Mouse (Mus musculus) cerebellum, adult (tissue): ENCODE results near the gene Mndal.
"Not testable (repeated sequence)": the region's sequence is repeated elsewhere in the genome, so short reads cannot be mapped to it uniquely, and the experiment has no call there.

Source experiments
- ATAC-seq: cut with Nextera tagmentation; 2 replicates; pipeline ENCODE4 v1.9.2; 2017; ENCODE audit warnings: mild to moderate bottlenecking, moderate library complexity, mixed read lengths; ENCODE audit not compliant: insufficient number of reproducible peaks, low FRiP score, low TSS enrichment

Gene Mndal

DNA sequence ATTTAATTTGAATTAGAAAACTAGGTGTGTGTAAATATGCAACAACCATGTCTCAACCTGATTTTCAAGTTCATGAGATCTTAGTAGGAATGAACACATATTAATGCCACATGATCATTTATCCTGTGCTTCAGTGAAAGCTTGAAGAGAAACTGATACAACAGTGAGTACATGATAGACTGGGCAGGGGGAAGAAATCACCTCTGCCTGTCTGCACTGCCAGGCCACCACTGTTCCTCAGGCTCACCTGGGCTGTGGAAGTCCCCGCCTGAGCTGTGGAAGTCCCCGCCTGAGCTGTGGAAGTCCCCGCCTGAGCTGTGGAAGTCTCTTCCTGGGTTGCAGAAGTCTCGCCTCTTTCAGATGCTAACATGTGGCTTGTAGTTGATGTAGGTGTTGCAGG, 36.4 kb downstream of the Mndal start:
- ATAC-seq = not testable (repeated sequence)

DNA sequence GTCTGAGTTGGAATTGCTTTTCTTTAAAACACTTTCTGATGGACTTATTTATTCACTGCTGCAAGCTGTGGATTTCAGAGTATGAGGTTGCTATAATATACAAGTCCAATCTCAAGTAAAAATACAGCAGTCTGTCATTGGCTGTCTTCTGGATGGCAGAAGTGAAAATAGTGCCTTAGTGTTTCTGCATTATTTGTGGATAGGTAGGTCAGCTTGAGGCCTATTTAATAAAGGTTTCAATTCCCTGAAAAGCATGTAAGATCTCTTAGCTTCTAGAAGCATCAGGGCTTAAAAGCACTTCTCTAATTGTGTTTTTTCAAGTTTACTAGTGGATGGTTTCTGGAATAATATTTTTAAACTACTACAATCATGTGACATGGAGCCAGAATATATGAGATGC, 52.5 kb downstream of the Mndal start:
- ATAC-seq = not testable (repeated sequence)

DNA sequence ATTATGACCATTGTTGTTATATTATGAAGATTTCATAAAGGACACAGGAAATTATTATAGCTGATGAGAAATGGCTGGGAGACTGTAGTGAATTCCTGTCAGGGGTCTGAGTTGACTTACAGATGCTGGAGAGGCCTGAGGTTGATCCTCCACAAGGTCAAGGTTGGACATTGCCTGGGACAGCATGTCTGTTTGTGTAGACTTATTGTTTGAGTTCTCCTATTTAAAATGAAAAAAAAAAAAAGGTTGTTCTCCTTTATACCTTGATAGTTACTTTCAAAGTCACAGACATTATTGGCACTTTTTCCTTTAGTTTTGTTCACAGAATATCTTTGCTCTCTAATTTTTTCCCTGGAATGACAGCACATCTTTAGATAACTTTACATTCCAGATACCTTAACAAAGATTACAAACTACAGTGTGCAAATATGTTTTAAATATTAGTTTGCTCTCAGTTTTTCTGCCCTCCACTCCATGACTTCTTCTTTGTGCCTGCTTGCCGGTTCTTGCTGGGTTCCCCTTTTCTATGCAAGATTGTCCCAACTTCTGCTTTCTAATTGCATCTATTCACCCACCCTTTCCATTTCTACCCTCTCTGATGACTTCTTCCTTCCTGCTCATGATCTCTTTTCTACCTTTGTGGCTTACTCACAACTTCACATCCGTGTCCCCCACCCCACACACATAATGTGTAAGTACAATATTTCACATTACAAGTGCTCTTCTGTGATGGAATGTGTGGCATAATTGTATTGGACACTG, 55.1 kb downstream of the Mndal start:
- ATAC-seq = not testable (repeated sequence)

DNA sequence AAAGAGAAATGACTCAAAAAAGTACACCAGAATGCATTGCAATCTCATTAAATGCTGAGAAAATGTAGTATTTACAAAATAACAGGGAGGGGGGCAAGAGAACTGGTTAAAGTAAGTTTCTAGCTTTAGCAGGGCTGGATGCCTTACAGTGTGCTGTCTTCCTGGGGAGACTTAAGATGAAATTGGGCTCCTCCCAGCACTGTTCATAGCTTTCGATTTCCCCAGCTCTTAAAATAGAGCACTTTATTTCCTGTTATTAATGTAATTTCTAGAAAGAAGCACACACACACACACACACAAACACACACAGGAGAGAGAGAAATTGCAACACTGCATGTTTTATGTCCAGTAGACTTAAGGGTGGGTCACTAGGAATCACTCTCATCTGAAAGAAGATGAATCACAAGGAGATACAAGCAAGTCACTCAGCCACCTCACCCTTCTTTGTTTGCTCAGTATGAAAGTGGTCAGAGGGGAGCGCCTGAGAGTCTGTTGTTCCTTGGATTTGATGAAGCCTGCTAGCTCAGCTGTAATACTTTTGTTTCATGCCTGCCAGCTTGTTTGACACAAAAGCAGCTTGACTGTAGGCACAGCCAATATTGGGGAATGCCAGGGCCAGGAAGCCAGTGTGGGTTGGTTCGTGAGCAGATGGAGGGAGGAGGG, 62.2 kb downstream of the Mndal start:
- peak; percentile 76 for ATAC-seq

- not testable (repeated sequence) for ATAC-seq
These were observed 62.9 kb downstream of the Mndal start for GRCm38 (mm10) chr1:173879225-173879987.

GRCm38 (mm10) chr1:173878264-173878663, 64.0 kb downstream of the Mndal start:
- not testable (repeated sequence) for ATAC-seq

GRCm38 (mm10) chr1:173877125-173877524, 65.2 kb downstream of the Mndal start:
- not testable (repeated sequence) for ATAC-seq

DNA sequence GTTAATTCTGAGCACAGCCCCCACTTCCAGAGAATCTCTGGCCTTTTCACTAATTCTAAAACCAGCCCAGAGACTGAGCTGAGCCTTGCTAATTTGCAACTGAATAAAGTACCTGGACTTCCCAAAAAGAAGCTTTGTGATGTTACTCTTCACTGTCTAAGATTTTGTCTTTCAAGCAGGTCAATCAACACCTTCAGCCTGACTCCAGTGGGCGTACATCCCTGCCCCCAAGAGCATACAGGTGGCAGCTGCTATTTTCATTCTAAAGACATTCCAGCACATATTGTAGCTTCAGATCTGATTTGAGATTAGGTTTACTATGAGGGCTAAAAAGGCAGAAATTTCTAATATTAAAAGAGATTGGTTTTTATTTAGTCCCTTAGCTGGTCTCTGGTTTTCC, 73.7 kb downstream of the Mndal start:
- not testable (repeated sequence) for ATAC-seq

DNA sequence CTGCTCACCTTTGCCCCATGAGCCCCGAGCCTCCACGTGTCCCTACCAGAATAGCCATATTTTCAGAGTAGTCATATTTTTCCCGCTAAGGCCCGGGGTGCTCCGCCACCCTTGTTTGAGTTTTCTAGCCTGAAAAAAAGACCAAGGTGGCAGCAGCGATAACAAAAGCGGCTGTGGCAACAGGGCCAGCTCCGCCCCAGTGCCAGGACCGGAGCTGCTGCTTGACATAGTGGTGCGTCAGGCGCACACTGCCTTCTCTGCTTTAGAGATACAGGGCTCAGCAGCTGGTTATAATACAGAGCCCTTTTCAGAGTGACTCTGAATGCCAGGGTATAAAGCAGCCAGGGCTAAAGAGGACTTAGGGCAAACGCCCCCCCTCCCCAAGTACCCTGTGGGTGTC, 75.8 kb downstream of the Mndal start:
- ATAC-seq = no peak

DNA sequence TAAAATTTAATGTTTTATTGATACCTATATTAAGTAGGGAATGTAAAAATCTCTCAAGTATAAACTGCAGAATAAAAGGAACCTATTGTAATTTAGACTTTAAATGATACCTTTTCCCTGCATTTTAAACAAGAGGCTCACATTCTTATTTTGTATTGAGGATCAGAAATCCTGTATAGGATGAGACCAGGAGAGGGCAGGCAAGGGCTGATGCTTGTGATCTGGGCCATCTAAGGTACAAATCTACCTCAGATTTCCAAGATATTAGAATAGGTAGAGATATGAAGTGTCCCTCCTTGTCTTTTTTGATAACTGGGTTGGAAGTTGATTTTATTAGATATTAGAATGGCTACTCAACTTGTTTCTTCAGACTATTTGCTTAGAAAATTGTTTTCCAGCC, 88.6 kb downstream of the Mndal start:
- ATAC-seq = not testable (repeated sequence)

- not testable (repeated sequence) for ATAC-seq
These were observed 89.4 kb downstream of the Mndal start for GRCm38 (mm10) chr1:173852853-173853252.

DNA sequence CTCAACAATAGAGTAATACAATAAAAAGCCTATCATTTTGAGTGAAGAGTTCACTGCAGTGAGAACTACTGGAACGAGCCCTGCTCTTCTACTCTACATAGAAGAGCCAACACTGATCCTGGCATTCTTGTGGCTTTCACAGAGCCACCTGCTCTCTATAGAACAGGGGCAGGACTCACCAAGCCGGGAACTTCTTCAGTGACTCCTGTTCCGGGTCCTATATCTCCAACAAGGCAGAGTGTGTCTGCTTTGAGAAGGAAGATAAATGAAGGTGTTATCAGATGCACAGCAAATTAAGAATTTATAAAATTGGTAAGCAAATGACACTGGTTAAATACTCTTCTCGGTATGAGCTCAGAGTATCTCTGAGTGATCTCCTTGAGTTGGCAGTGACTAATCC, 96.1 kb downstream of the Mndal start:
- ATAC-seq = not testable (repeated sequence)

DNA sequence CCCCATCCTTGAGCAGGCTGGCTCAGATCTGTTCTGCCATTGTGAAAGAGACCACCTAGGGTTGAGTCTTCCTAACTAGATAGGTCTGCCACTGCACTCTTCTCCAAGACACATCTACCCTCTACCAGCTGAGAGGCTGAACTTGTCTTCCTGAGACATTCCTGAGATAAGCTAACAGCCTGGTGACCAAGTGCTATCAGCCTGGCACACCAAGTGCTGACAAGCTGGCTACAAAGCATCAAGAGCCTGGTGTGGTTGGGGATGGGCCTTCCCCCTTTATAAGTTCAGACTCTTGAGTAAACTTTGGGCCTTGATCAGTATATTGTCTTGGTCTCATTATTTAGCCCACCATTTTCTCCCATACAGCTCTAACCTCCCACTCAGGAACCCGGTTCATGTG, 97.5 kb downstream of the Mndal start:
- ATAC-seq = no peak

DNA sequence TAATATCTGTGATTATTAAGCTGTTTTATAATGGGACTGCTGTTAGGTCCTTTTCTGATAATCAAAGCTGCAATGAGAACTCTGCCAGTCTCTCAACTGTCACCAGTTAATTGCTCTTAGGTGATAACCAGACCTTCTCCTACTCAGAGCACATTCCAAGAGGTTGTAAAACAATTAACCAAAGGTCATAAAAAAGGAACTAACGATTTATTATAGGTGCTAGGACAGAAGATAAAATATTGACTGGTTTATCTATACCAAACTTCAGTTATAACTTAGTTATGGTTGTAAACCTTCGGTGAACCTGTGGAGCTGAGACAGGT, 120.8 kb downstream of the Mndal start:
- ATAC-seq = not testable (repeated sequence)

DNA sequence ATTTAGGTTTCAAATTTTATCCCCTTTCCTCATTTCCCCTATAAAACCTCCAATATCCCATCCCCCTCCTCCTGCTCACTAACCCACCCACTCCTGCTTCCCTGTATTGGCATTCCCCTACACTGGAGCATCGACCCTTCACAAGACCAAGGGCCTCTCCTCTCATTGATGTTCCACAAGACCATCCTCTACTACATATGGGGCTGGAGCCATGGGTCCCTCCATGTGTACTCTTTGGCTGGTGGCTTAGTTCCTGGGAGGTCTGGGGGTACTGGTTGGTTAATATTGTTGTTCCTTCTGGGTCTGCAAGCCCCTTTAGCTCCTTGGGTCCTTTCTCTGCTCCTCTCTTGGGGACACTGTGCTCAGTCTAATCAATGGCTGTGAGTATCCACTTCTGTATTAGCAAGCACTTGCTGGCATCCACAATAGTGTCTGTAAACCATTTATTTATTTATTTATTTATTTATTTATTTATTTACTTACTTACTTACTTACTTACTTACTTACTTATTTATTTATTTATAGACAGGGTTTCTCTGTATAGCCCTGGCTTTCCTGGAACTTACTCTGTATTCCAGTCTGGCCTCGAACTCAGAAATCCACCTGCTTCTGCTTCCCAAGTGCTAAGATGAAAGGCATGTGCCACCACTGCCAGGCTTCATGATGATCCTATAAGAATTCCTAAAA, 121.4 kb downstream of the Mndal start:
- not testable (repeated sequence) for ATAC-seq

GRCm38 (mm10) chr1:173809294-173809693, 133.0 kb downstream of the Mndal start:
- not testable (repeated sequence) for ATAC-seq

DNA sequence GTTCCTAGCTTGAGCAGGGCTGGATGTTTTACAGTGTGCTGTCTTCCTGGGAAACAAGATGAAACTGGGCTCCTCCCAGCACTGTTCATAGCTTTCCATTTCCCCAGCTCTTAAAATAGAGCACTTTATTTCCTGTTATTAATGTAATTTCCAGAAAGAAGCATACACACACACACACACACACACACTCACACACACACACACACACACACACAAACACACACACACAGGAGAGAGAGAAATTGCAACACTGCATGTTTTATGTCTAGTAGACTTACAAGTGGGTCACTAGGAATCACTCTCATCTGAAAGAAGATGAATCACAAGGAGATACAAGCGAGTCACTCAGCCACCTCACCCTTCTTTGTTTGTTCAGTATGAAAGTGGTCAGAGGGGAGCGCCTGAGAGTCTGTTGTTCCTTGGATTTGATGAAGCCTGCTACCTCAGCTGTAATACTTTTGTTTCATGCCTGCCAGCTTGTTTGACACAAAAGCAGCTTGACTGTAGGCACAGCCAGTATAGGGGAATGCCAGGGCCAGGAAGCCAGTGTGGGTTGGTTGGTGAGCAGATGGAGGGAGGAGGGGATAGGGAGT, 139.5 kb downstream of the Mndal start:
- not testable (repeated sequence) for ATAC-seq

DNA sequence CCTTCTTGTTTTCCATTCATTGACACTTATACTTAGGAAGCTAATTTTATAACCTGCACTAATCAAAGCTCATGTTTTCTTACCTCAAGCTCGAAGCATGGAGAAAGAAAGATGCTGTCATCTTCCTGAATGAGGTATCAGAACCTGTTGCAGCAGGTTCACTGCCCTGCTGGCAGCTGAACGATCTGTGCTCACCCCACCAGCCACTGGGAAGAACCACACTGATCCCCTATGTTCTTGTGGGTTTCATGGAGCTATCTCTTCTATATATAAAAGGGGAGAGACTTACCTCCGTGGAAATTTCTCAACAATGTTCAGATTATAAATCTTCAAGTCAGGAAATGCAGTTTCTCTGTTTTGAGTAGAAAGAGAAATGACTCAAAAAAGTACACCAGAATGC, 140.1 kb downstream of the Mndal start:
- ATAC-seq = not testable (repeated sequence)

DNA sequence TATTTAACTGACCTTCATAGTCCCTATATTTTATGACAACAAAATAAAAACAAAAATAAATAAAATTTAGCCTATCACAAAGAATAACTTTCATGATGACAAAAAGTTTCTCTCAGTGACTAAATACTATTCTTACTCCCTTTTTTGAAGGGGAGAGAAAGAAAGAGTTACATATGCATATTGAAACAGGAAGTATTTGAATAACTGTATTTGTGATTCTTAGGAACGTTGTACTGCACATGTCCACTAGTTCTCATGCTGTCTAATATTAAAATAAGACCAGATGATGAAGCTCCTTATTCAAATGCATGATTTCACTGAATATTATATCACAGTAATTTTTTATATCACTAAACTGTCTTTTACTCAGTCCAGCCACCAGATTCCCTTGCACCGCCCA, 140.5 kb downstream of the Mndal start:
- not testable (repeated sequence) for ATAC-seq
